Mouse (Mus musculus): ENCODE data around the gene Ypel4.

- TF ChIP-seq GATA1 (IDR thresholded peaks at IDR 0.05; ENCODE audit: borderline replicate concordance, low read length) (no peak), FLI1 (IDR thresholded peaks at IDR 0.05; ENCODE audit: low read length) (no peak)
These were observed 19.4 kb upstream of the Ypel4 start for GRCm38 (mm10) chr2:84714422-84714810.
